Mouse (Mus musculus) forebrain, embryonic 13.5 days (tissue): ENCODE measurements around the gene Gm20388. TPM values are rescaled to one million over a fixed set of nuclear protein-coding genes. Genes with fewer than 3 reads are reported as not detected.

Source experiments
- ATAC-seq: fragments of 200-750 bp; cut with Nextera tagmentation; 2 replicates; pipeline ENCODE4 v1.8.0; 2017
- H3K27ac ChIP-seq: fragments of 300-500 bp; sonication (generic); 2 replicates; pipeline ENCODE4 v1.5.1; 2015; ENCODE audit warnings: inconsistent platforms, mild to moderate bottlenecking, moderate library complexity
- H3K27me3 ChIP-seq: fragments of 300-500 bp; sonication (generic); 2 replicates; pipeline ENCODE4 v1.6.1; 2015; ENCODE audit warnings: mild to moderate bottlenecking, inconsistent platforms
- H3K36me3 ChIP-seq: fragments of 300-500 bp; sonication (generic); 2 replicates; pipeline ENCODE4 v1.6.1; 2015; ENCODE audit warnings: mild to moderate bottlenecking, inconsistent platforms; ENCODE audit not compliant: poor library complexity, severe bottlenecking
- H3K4me1 ChIP-seq: fragments of 300-500 bp; sonication (generic); 2 replicates; pipeline ENCODE4 v1.6.1; 2015; ENCODE audit warnings: inconsistent platforms
- H3K4me2 ChIP-seq: fragments of 300-500 bp; sonication (generic); 2 replicates; pipeline ENCODE4 v1.6.1; 2015; ENCODE audit warnings: inconsistent platforms, mild to moderate bottlenecking, moderate library complexity
- H3K4me3 ChIP-seq: fragments of 300-500 bp; sonication (generic); 2 replicates; pipeline ENCODE4 v1.5.1; 2015; ENCODE audit warnings: mild to moderate bottlenecking, inconsistent platforms
- H3K9ac ChIP-seq: fragments of 300-500 bp; sonication (generic); 2 replicates; pipeline ENCODE4 v1.6.1; 2015; ENCODE audit warnings: mild to moderate bottlenecking, inconsistent platforms
- H3K9me3 ChIP-seq: fragments of 300-500 bp; sonication (generic); replicated peaks from 2 replicates; pipeline ENCODE4 v1.6.1; 2016; ENCODE audit warnings: inconsistent platforms
- WGBS: fragments of 180-500 bp; shearing (Covaris S2); methylation state at CpG from one replicate; pipeline ENCODE4 v1.1.7; 2015; 5-methylcytosine and 5-hydroxymethylcytosine counted together
- polyA plus RNA-seq: library from polyadenylated mRNA; unstranded; fragments of >200 nt; fragmentation: Nextera tagmentation; extraction: Ambion mirVana; gene quantifications from 2 replicates; pipeline ENCODE4 v1.2.1, GENCODE M21; 2015

The Gm20388 gene
- polyA plus RNA-seq, 1 experiment from 2014 or later: 5.6 TPM

DNA sequence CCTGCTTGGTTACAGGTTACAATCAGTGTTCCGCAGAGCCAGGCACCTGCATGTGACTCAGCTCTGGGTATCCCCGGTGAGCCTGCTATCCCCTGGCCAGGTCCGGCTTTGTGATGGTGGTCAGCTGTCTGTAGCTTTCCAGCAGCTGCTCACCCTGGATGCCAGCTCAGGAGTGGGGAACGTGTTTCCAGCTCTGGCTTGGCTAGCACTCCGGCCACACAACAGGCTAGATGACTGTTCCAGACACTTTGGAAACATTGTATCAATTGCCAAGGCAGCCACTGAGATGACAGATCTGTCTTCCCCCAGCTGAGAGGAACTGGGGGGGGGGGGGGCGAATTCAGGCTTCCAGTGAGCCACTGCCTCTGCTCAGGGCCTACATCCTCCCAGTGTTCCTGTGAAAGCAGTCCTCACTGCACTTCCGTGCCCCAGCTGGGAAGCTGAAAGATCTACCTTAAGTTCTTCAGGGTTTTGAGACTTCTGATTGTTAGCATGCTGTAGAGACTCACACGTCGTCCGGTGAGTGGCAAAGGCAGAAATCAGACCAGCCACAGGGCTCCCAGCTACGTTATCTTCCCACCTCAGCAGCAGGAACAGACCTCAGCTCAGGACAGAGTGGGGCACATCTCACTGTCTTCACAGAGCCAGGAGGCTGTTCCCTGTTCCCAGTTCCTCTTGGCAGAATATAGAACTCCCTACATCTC, 4408.1 kb downstream of the Gm20388 start:
- ATAC-seq: no peak
- WGBS: 77% methylated on average over 11 of the region's 11 CpGs
- peaks cover 69% of the 10 kb centered on the region for H3K4me1 ChIP-seq

DNA sequence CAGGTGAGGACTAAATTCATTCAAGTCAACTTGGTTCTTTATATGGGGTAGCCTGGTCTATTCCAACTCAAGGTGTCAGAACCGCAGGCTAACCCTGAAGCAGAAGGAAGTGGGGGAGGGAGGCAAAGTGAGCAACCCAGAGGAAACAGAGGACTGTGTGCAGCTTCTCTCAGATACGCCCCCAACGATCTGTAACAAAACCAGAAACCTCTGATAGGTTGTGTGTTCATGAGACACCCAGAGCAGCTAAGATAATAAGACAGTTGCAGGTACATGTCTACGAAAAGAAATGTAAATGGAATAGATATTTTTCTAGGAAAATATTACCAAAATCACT, 4408.6 kb downstream of the Gm20388 start:
- WGBS: 93% methylated on average over 4 of the region's 4 CpGs
- peaks cover 63% of the 10 kb centered on the region for H3K4me1 ChIP-seq

More for the DNA sequence above, 4408.1 kb downstream of the Gm20388 start:
- no peaks in the 10 kb centered on the region for H3K27me3 ChIP-seq
- no peak overlapping the region for H3K4me2 ChIP-seq
- H3K36me3 ChIP-seq: peaks cover 7% of the 10 kb centered on the region
- no peak overlapping the region for H3K9ac ChIP-seq
- no peak overlapping the region for H3K27ac ChIP-seq
- no peaks in the 10 kb centered on the region for H3K9me3 ChIP-seq
- H3K4me3 ChIP-seq: no peak overlapping the region

DNA sequence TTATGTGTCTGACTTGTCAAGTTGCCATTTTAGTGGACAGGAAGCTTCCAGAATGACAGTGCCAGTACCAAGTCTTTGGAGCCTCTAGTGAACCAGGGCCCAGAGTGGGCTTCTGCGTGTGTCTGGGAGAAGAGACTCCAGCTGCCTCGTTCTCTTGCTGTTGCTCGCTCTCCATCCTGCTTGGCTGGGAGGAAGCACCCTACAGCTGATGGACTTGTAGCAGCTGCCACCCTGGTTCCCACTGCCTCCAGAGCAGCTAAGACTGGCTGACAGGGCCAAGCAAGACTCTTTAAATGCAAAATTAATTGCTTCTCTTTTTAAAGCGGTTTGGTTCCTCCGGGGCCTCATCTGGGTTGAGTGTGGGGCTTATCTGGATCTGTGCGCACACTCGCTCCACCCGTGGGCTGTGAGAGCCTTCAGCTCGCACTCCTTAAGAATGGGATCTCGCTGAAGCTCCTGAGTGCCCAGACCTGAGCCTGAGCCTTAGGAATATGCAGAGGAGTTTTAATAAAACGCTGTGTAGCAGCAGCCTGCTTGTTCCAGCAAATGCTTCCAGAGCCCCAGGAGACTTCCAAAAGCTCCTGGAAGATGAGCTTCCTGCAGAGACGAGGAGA, 4410.7 kb downstream of the Gm20388 start:
- H3K9ac ChIP-seq: no peak overlapping the region
- H3K4me3 ChIP-seq: no peak overlapping the region
- H3K27me3 ChIP-seq: no peaks in the 10 kb centered on the region
- no peak overlapping the region for H3K4me2 ChIP-seq
- peaks cover 32% of the 10 kb centered on the region for H3K36me3 ChIP-seq
- peak overlapping the region; percentile 57 for H3K27ac ChIP-seq
- 56% methylated on average over 12 of the region's 12 CpGs for WGBS
- H3K9me3 ChIP-seq: no peaks in the 10 kb centered on the region
- peak; percentile 72 for ATAC-seq
- H3K4me1 ChIP-seq: peaks cover 47% of the 10 kb centered on the region

More for the DNA sequence above, 4408.6 kb downstream of the Gm20388 start:
- no peaks in the 10 kb centered on the region for H3K27me3 ChIP-seq
- no peak overlapping the region for H3K4me2 ChIP-seq
- H3K4me3 ChIP-seq: no peak overlapping the region
- no peak overlapping the region for H3K9ac ChIP-seq
- no peaks in the 10 kb centered on the region for H3K9me3 ChIP-seq
- no peak for ATAC-seq
- no peak overlapping the region for H3K27ac ChIP-seq
- H3K36me3 ChIP-seq: peaks cover 12% of the 10 kb centered on the region

DNA sequence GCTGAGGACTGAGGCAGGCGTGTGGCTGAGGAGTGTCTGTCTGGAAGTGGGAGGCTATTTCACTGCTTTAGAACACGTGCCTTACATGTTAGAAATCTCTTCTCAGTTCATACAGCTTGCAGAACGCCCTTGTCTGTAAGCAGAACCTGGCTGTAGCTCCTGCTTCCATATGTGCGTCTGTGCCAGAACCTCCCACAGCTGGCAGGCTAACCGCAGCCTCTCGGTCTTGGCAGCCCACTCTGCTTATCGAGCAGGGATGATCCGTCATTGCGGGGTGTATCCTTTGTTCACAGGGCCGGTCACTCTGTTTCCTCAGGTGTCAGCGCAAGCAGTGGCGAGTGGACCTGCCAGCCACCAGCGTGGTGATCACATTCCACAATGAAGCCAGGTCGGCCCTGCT, 4412.7 kb downstream of the Gm20388 start:
- 93% methylated on average over 14 of the region's 14 CpGs for WGBS
- H3K4me2 ChIP-seq: no peak overlapping the region
- no peak for ATAC-seq
- no peak overlapping the region for H3K4me3 ChIP-seq
- H3K4me1 ChIP-seq: peaks cover 31% of the 10 kb centered on the region
- peaks cover 51% of the 10 kb centered on the region for H3K36me3 ChIP-seq
- H3K27me3 ChIP-seq: no peaks in the 10 kb centered on the region
- H3K9me3 ChIP-seq: no peaks in the 10 kb centered on the region
- H3K9ac ChIP-seq: no peak overlapping the region
- H3K27ac ChIP-seq: no peak overlapping the region

DNA sequence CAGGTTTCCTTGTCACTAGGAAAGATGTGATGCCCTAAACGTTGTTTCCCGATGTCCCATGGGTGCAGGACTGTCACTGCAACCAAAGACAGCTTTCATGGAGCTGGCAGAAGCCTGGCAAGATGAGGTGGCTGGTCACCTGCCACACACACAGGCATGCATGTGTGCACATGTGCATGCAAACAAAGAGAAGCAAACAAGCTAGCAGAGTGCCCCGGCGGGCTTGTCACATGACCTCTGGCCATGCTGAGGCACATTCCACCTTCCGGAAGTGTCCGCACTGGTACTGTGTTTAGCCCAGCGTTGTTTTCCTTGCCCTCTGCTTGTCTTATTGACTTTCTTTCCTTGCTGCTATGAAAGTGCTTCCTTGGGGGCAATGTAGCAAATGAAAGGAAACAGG, 4417.6 kb downstream of the Gm20388 start:
- H3K27ac ChIP-seq: no peak overlapping the region
- 90% methylated on average over 7 of the region's 7 CpGs for WGBS
- peaks cover 90% of the 10 kb centered on the region for H3K36me3 ChIP-seq
- ATAC-seq: no peak
- no peaks in the 10 kb centered on the region for H3K9me3 ChIP-seq
- H3K4me1 ChIP-seq: peaks cover 11% of the 10 kb centered on the region
- H3K9ac ChIP-seq: no peak overlapping the region
- no peaks in the 10 kb centered on the region for H3K27me3 ChIP-seq
- no peak overlapping the region for H3K4me3 ChIP-seq
- no peak overlapping the region for H3K4me2 ChIP-seq

DNA sequence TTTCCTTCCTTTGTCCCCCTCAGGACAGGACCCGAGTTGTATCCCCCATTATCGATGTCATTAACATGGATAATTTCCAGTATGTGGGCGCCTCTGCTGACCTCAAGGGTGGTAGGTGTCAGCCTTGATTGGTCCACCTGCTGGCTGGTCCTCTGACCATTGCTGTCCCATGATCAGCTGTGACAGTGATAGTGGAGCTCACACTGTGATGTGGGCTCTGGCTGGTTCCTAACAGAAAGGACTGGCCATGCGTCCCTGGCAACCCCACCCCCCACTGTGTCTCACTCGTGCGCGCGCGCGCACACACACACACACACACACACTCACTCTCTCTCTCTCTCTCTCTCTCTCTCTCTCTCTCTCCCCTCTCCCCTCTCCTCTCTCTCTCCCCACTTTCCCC, 4419.0 kb downstream of the Gm20388 start:
- H3K27ac ChIP-seq: peak overlapping the region; percentile 19
- 45% methylated on average over 10 of the region's 10 CpGs for WGBS
- peaks cover 90% of the 10 kb centered on the region for H3K36me3 ChIP-seq
- H3K4me2 ChIP-seq: no peak overlapping the region
- no peaks in the 10 kb centered on the region for H3K9me3 ChIP-seq
- ATAC-seq: no peak
- peaks cover 11% of the 10 kb centered on the region for H3K4me1 ChIP-seq
- H3K4me3 ChIP-seq: no peak overlapping the region
- no peak overlapping the region for H3K9ac ChIP-seq
- H3K27me3 ChIP-seq: no peaks in the 10 kb centered on the region

DNA sequence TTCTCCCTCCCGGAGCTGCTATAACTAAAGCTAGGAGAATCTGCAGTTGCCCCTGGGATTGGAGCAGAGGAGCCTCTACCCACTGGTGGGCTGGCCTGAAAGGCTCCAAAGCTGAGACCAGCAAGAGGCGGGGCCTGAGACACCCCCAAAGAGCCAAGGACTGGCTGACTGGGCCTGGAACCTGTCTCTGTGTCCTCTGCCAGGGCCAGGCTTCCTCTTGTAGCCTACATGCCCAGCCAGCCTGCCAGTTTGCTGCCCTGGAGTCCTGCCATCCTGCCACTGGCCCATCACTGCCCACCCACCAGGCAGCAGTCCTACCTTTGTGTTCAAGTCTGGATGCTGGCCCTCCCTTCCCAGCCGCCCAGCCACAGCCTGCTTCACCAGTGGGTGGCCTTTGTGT, 4419.8 kb downstream of the Gm20388 start:
- no peak overlapping the region for H3K9ac ChIP-seq
- peak overlapping the region; percentile 69 for H3K27ac ChIP-seq
- peaks cover 90% of the 10 kb centered on the region for H3K36me3 ChIP-seq
- H3K4me1 ChIP-seq: peaks cover 11% of the 10 kb centered on the region
- no peaks in the 10 kb centered on the region for H3K27me3 ChIP-seq
- peak; percentile 75 for ATAC-seq
- H3K9me3 ChIP-seq: no peaks in the 10 kb centered on the region
- H3K4me3 ChIP-seq: no peak overlapping the region
- H3K4me2 ChIP-seq: no peak overlapping the region
- WGBS: 62% methylated on average over 2 of the region's 3 CpGs

DNA sequence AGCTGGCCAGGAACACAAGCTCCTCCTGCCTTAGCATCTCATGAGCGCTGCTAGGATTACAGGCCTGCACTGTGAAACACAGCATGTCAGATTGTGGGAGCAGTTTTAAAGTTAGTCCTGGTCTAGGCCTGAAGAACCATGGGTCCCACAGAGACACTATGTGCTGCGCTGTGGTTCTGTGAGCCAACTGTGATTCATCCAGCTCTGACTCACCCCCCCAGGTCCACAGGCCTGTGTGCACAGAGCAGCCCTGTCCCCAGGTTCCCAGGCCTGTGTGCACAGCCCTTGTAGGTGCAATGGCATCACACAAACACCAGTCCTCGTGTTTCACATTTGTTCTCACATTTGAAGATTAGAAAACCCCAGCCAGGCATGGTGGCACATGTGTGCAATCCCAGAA, 4420.5 kb downstream of the Gm20388 start:
- peak overlapping the region; percentile 69 for H3K27ac ChIP-seq
- 92% methylated on average over 3 of the region's 3 CpGs for WGBS

DNA sequence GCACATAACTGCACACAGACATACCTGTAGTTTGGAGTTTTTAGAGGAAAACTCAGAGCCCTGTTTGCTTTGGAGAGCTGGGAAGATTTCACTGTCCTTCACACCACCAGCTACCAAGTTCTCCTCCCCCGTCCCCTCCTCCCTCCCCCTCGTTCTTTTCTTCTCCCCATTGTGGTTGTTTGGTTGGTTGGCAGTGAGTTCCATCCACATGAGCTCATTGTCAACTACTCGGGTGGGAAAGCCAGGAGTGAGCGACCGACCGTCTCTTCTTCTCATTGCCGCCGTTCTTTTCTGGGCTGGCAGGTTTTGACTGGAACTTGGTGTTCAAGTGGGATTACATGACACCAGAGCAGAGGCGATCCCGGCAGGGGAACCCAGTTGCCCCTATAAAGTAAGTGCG, 4421.1 kb downstream of the Gm20388 start:
- Histone ChIP-seq H3K27ac (no peak overlapping the region), H3K9ac (no peak overlapping the region), H3K4me1 (peaks cover 11% of the 10 kb centered on the region), H3K4me3 (no peak overlapping the region), H3K4me2 (no peak overlapping the region), H3K9me3 (no peaks in the 10 kb centered on the region), H3K36me3 (peaks cover 90% of the 10 kb centered on the region), H3K27me3 (no peaks in the 10 kb centered on the region)
- 54% methylated on average over 11 of the region's 11 CpGs for WGBS
- no peak for ATAC-seq

More for the DNA sequence above, 4420.5 kb downstream of the Gm20388 start:
- no peaks in the 10 kb centered on the region for H3K27me3 ChIP-seq
- H3K9me3 ChIP-seq: no peaks in the 10 kb centered on the region
- H3K4me1 ChIP-seq: peaks cover 11% of the 10 kb centered on the region
- no peak overlapping the region for H3K9ac ChIP-seq
- no peak for ATAC-seq
- H3K36me3 ChIP-seq: peaks cover 90% of the 10 kb centered on the region
- no peak overlapping the region for H3K4me2 ChIP-seq
- no peak overlapping the region for H3K4me3 ChIP-seq

DNA sequence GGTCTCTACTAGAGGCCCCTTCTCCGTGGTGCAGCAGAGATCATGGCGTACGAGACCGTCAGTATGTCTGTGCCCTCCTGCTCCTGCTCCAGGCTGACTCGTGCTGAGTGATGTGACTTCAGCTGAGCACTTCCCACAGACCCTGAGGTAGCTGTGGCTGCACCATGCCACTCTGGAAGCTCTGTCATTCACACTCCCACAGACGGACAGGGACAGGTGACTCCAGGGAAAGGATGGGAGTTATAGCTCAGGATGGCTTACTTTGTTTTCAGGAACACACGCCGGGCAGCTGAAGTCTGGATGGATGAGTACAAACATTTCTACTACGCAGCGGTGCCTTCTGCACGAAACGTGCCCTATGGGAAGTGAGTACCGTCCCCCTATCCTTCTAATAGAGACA, 4425.7 kb downstream of the Gm20388 start:
- Histone ChIP-seq H3K36me3 (peaks cover 97% of the 10 kb centered on the region), H3K27me3 (no peaks in the 10 kb centered on the region), H3K9ac (no peak overlapping the region), H3K27ac (no peak overlapping the region), H3K4me1 (no peaks in the 10 kb centered on the region), H3K4me3 (no peak overlapping the region), H3K4me2 (no peak overlapping the region), H3K9me3 (no peaks in the 10 kb centered on the region)
- ATAC-seq: no peak
- WGBS: 96% methylated on average over 13 of the region's 13 CpGs

DNA sequence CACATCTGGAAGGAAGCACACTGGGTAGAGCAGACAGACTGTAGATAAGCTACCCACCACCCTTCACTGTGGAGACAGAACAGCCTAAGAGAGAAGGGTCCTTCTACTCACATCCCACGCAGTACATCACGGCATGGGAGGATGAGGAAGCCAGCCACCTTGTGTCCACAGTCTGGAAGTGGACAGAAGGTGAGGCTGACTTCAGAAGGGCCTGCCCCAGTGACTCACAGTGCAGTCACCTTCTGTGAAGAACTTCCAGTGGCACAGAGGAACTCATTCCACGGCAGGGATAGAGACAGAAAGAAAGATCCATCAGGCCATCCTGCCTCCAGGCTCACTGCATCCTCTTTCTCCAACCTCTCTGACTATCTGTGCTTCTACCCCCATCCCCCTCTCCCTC, 4429.1 kb downstream of the Gm20388 start:
- Histone ChIP-seq H3K27me3 (no peaks in the 10 kb centered on the region), H3K36me3 (peaks cover 92% of the 10 kb centered on the region), H3K9me3 (no peaks in the 10 kb centered on the region), H3K4me2 (no peak overlapping the region), H3K4me1 (no peaks in the 10 kb centered on the region), H3K27ac (no peak overlapping the region), H3K9ac (no peak overlapping the region), H3K4me3 (no peak overlapping the region)
- ATAC-seq: no peak
- WGBS: 92% methylated on average over 3 of the region's 3 CpGs

DNA sequence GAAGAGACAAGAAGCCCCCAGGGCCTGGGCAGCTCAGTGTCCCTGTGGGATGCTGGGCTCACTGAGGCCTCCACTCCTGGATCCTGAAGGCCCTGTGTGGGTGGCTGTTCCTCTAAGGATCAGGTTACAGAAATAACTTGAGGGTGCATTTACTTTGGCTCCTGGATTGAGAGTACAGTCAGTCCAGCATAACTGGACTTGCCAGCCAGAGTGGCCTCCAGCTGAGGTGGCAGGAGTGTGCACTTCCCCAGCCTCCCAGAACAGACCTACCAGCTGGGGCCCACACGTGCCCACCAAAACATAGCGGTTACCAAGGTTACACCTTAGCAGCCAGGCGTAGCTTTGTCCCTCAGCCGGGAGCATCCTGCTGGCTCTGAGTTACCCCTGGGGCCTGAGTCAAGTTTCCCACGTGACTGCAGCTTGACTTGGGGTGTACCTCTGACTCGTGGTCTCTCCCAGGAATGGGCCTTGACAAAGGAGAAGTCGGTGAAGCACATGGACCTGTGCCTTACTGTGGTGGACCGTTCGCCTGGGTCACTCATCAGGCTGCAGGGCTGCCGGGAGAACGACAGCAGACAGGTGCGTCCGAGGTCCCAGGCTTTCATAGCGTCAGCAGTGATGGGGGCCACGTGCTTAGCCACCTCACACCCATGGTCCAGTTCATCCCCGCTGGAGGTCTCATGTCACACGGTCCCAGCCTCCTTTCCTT, 4429.9 kb downstream of the Gm20388 start:
- H3K9me3 ChIP-seq: no peaks in the 10 kb centered on the region
- no peak overlapping the region for H3K4me2 ChIP-seq
- no peak for ATAC-seq
- H3K4me1 ChIP-seq: no peaks in the 10 kb centered on the region
- no peak overlapping the region for H3K4me3 ChIP-seq
- H3K9ac ChIP-seq: no peak overlapping the region
- peaks cover 91% of the 10 kb centered on the region for H3K36me3 ChIP-seq
- H3K27me3 ChIP-seq: no peaks in the 10 kb centered on the region
- WGBS: 70% methylated on average over 17 of the region's 17 CpGs
- H3K27ac ChIP-seq: no peak overlapping the region
